Mouse (Mus musculus): ENCODE results near the gene Pramel6.

- TF ChIP-seq CTCF (IDR thresholded peaks at IDR 0.05) (no peak), EP300 (IDR thresholded peaks at IDR 0.05) (no peak)
These were observed 8.7 kb downstream of the Pramel6 start for GRCm38 (mm10) chr2:87515046-87515445.
